Mouse (Mus musculus): Measurements from ENCODE around the gene Slc35f1. TPM values are rescaled to one million over a fixed set of nuclear protein-coding genes. Genes with fewer than 3 reads are reported as not detected.

Gene Slc35f1
- total RNA-seq, 2 experiments from 2014 or later: 1.5 to 1.8 TPM

DNA sequence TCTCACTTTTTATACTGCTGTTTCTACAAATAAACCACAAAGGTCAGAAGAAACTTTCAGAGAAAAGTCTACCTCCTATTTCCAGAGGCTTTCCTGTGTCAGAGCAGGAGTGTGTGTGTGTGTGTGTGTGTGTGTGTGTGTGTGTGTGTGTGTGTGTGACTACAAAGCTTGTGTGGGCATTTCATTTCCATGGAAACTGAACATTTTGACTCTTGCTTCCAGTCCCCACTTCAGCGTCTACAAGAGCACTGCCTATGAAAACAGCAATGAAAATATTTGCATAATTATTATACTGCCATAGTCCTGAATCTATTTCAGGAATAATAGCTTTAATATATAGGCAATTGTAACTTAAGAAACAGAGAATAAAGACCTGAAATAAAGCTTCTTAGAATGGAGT lies 241.8 kb downstream of the Slc35f1 start:
- no peak for DNase-seq

DNA sequence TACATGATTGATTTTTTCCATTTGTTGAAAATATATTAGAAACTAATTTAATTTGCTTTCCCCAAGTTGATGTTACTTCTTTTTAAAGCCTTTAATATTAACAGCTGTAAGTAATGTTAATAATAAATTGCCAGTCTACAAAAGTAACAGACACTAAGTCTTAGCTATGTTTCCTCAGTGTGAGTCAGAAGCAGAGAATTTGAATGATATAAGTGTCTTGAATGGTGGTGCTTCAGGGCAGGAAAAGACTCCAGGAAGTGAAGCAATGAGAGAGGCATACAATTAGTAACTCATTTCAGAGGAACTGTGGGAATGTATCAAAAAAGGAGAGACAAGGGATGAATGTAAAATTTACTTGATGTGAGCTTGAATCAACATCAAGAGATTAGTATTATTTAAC lies 244.3 kb downstream of the Slc35f1 start:
- no peak for DNase-seq

DNA sequence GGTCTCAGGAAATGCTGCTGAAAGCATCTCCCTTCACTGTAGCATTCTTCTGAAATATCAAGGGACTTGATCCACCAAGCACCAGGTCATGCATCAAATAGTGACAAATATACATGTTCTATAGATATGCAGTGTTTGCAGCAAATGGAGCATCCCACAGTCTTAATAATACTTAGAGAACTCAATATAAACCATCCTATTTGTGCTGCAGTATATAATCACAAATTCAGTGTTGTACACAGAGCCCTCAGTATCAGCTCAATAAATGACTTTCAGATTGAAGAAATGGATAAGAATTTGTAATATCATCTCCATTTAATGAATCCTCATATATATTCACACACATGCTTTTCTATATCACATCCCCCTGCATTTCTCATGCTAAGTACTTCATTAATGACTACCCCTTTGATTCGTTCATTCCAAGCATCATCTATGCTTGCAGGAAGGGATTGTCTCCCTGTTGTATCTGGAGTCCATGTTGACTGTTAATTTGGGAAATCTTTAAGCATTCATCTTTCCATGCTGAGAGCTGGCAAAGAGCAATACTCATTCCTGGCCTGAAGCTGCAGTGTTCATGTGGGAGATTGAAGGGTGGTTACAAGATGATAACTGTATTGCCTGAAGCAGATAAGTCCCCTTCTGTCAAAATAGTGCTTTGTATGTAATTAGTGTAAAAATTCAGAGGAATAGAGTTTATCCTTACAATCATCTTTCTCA lies 249.9 kb downstream of the Slc35f1 start:
- no peak for DNase-seq

DNA sequence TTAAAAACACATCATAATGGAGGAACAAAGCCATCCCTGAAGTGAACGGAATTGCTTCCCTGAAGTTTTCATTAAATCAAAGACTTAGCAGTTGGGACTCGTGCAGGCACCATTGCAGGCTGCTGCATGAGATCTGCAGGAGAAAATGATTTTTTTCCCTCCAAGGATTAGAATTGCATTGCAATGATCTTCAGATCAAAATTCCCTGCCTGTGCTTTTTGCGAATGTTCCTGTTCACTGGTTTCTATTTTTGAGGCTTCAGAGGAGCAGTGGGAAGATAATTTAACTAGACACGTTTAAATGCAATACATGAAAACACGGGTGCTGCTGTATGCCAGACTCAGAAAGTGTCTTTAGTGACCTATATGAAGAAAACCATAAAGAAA lies 250.5 kb downstream of the Slc35f1 start:
- no peak for DNase-seq

DNA sequence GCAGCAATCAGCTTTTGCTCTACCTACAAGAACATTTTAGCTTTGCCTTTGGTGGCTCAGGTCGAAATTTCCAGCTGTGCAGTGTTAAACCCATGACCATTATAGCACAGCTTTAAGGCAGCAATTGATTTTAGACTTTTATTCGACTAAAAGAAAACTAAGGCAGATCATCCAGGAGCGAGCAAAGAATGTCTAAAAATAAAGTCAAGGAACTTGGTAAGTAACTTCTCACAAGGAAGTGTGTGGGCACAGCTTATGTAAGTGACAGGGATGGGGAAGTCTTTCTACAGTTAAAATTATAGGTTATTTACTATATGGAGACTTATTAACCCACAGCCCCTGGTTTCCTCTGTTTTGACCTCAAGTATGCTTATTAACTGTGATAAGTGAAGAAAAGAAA lies 262.2 kb downstream of the Slc35f1 start:
- no peak for DNase-seq

DNA sequence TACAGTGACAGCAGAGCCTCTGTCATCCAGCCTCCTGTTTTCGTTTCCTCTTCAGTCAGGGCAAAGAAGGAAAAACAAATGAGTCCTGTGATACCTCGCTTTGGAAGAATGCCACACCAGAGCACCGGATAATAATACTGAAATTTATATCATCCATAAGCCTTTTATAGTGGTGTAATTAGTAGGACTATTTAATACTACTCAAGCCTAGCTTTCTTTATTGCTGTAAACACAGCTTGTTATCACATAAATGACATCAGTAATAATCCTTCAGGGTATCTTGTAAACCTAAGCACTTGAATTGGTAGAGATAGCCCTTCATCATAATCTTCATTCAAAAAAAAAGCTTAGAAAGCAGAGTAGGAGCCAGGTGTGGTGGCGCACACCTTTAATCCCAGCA lies 266.4 kb downstream of the Slc35f1 start:
- DNase-seq: no peak

DNA sequence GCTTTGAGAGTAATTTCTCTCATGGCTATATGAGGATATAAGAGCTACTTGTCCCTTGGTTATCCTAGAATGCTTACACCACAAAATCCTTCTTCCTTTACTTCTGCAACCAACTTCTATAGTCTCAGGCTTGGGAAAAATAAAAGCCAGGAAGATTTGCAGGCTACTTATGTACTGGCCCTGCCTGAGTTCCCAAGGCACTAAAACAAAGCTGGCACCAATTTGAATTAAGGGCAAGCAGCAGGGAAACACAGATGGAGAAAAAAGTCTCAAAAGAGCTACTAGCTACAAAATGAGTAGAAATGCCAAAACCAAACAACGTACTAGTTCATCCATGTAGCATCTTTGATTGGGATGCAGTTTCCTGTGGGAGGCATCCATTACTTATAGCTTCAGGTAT lies 288.9 kb downstream of the Slc35f1 start:
- DNase-seq: no peak

DNA sequence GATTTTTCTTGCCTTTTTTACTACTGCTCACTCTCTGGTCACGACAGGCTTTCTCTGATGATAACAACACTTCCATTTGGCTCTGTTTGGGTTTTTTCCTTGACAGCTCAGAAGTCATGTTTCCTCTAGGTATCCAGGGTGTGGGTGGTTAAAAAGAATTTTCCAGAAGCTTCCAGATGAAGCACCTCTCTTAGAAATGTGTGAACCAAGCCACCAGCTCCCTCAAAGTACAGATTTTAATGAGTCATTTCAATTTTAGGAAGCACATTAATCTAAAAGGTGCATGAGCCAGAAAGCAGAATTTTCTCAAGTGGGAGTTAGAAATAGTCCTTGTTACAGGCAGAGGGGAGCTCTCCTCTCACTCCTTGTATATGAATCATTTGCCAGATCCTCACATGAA lies 292.5 kb downstream of the Slc35f1 start:
- DNase-seq: no peak

DNA sequence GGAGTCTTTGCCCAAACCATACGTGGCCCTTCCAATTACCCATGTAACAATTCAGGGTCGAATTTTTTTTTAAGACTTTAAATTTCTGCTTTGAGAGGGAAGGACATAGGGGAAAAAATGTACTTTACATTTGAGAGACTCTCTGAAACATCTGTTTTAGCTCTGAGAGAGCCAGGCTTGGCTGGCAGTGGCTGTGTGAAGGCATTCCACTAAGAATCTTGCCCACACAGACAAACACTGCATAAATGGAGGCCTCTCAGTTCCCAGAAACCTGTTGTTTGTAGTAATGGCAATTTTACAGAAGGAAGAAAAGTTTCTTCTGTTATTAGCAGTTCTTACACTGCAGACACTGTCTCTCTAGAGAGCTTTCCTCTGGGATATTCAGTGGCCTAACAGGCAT lies 301.9 kb downstream of the Slc35f1 start:
- no peak for DNase-seq

DNA sequence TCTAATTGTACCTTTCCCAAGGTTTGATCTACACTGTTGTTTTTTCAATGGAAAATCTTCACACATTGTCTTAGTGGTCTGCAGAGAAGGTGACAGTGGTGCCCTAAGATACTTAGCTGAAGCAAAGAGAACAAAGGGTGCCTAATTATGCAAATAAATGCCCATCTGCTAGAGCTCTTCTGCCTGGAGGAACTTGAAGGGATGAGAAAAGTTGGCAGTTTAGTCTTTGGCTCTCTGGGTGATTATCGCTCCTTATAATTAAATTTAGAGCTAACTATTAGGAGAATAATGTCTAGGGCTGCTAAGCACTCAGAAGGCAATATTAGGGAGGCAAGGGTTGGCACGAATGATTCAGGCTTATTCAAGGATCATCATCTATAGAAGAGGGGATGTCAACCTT lies 306.6 kb downstream of the Slc35f1 start:
- no peak for DNase-seq

DNA sequence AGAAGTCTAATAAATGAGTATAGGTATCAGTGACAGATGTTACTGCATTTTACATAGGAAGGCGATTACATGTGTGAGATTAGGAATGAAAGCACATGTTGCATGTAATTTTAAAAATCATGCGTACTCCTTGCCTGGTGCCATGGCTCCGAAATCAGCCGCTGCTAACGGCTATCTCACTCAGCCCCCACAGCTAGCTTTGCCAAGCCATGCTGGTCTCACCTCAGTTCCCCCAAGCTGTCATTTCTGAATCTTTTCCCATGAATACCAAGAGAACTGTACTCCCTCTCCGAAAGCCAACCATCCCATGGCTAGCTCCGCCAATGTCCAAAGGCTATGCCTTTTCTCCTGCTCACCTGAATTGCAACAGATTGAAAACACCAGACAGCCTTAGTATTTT lies 310.8 kb downstream of the Slc35f1 start:
- no peak for DNase-seq

DNA sequence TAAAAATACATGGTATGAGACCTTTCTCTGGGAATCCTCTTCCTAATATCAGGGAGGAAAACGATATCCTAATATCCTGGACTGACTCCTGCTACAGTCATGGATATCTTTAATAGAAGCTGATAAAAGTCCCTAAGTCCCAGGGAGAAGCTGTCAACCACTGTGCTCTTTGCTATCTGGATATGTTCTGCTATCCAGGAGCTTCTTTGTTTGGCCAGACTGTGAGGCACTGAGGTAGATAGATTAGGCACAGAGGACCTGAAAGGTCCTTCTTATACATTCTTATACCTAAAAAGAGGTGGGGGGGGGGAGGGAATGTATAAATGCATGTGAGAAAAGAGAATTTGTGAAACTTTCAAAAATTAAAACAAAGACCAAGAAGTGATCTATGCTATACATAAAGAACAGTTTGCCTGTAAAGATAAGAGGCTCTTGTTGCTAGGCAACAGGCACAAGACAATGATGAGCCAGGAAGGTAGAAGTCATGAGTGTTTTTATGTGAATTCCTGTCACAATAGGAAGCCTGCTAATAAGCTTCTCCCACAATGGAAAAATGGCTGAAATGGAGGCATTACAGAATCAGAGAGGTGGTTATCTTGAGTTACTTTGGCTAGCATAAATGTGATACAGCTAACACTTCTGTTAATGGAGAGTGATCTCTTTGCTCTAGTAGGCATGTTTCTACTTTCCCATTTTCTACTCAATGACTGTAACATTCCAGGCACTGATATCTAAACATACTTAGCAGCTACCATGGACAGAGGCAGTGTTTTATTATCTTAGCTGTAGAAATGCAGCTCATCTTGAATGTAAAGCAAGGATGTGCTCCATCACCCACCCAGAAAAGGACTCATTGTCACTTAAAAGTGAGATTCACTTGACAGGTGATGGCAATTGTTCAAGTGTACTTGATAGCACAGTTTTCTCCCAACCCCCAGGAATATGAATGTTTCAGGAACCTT lies 316.2 kb downstream of the Slc35f1 start:
- no peak for DNase-seq

DNA sequence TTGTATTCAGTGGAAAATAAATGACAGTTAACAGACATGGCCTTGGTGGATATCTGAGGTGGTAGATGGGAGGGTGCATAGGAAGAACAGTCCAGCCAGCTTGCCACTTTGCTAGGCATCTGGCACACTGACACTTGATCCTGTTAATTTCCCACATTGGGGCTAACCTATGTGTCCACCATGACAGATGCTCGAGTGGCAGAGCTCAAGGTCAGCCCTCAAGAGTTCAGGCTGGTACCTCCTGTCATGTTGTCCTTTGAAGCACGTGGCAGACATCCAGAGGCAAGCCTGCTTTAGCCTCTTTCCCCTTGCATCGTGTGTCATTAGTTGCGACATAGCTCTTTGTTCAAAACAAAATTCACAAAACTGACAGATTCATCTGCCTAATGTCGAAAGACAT lies 323.5 kb downstream of the Slc35f1 start:
- DNase-seq: no peak

DNA sequence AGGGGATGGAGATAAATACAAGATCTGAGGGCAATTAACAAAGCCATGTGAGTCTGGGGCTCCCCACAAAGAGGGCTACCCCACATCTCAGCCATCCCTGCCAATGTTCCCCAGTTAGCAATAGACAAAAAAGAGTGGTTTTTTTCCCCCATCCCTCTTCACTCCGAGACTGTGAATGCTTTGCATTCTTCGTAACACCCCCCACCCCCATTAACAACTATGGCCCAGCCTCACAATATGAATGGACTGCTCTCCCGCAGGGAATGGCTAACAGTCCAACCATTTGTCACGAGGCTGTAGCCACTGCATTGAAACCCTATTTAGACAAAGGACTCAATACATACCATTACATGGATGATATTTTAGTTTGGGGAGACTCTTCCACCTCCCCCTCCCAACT lies 338.1 kb downstream of the Slc35f1 start:
- DNase-seq: no peak

DNA sequence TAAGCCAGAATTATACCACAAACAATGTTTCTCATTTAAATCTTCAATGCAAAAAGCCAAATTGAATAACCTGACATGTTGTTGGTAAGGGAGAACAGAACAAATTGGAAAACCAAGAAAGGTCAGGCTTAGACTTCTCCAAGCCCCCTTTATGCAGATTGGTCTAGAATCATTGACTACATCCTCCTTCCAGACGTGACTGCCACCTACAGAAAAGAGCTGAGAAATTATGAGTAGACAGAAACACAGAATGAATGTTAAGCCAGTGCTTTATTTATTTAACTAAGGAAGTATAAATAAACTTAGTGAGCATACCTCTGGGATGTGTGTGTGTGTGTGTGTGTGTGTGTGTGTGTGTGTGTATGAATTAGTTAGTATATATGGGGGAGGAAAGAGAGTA lies 344.9 kb downstream of the Slc35f1 start:
- DNase-seq: no peak

DNA sequence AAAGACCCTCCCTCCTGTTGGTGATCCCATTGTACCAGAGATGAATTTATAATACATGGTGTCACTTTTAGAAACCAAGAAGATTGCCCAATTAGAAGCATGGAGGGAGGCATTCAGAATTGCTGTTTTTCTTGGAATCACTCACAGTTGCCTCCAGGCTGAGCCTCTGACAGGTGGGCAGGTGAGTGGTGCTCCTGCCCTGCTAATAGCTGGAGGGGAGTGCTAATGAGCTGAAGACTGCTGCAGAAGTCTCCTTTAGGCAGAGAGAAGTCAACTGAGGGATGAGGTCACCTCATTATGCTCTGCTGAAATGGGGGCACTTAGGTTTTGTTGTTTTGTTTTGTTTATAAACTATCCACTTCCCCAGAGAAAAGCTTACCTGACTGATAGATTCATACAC lies 355.6 kb downstream of the Slc35f1 start:
- DNase-seq: no peak

DNA sequence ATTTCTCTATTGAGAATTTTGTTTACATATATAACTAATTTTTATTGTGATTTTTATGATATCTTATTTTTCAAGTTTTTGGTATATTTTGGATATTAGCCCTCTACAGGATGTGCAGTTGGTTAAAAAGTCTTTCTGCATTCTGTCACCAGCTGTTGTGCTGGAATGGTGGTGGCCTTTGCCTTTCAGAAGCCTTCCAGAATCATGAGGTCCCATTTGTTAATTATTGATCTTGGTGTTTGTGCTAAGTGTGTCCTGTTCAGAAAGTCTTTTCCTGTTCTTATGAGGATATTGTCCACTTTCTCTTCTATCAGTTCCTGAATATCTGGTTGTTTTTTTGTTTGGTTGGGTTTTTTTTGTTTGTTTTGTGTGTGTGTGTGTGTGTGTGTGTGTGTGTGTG lies 362.2 kb downstream of the Slc35f1 start:
- no peak for DNase-seq

DNA sequence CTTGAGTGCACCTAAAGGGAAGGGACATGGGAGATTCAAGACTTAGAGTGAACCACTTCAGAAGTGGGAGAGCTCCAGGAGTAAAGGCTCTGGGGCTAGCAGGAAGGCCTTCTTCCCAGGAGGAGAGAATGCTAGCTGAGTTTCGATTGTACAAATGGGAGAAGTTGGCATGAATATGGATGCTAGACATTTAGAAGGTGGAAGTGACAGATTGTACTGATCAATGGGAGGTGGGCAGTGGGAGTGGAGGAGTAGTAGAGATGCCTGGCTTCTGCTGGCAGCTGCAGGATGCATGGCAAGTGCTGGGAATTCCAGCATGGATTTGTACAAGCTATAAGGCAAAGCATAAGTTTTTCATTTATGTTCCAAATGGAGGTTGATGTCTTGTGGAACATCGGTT lies 370.4 kb downstream of the Slc35f1 start:
- DNase-seq: no peak

DNA sequence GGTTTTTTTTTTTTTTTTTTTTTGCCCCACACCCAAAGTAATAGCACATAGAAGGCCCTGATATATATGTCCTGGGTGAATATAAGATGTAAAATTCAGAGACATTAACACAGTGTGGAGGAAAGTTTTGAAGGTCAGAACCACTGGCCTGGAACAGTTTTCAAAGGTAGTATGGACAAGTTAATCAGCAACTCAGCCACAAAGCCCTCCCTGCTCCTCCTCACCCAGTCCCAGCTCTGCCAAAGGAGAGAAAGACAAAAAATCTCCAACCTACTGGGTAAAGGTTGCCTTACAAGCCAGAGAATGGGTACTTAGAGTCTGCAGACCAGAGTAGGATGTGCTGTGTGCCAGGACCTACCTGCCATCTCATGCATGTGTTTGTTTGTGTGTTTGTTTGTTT lies 372.4 kb downstream of the Slc35f1 start:
- DNase-seq: no peak

DNA sequence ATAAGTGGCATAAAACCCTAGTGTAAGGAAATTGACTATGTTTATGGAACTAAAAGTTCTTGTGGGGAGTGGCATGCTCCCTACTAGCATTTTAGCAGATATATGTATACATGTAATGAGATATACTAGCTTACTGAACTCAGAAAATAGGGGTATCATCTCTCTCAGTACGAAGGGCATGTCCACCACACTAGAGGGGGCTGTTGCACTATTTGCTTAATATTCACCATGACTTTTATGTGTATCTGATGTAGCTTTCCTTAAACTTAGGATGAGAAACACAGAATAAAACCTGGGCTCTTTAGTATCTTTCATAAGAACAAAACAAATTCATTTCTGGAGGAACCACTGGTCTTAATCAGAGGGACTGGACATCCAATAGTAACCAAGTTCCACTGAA lies 397.5 kb downstream of the Slc35f1 start:
- peak; percentile 50 for DNase-seq

DNA sequence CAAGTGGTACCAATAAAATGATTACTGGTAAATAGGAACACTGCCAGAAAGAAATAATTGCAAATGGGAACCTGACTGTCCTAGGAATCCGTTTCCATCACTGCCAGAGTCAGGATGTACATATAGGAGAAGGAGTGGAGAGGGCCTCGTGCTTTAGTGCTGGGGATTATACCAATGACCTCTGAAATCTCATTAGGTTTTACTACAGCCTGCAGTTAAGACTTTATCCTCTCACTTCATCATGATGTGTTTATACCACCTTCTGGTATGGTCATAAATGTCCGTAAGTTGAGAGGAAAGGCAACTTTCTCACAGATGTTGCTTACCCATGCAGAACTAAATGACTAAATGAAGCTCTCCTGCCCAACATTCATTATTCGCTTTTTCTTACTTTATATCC lies 401.2 kb downstream of the Slc35f1 start:
- DNase-seq: no peak

DNA sequence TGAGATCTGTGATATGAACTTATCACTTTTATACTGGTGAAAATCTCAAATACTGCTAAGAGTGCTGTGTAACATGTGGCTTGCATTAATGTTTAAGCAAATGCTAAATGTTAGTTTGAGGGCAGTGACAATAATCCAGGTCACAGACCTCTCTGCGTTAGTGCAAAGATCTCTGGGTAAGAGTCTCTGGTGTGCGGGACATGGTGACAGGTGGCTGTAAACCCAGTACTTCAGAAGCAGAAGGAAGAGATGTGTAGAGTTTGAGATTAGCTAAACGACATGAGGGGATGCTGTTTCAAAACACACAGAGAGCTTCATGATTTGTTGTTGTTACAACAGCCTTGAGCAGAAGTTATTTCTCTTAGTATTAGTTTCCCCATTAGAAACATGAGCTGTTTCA lies 406.1 kb downstream of the Slc35f1 start:
- DNase-seq: no peak

DNA sequence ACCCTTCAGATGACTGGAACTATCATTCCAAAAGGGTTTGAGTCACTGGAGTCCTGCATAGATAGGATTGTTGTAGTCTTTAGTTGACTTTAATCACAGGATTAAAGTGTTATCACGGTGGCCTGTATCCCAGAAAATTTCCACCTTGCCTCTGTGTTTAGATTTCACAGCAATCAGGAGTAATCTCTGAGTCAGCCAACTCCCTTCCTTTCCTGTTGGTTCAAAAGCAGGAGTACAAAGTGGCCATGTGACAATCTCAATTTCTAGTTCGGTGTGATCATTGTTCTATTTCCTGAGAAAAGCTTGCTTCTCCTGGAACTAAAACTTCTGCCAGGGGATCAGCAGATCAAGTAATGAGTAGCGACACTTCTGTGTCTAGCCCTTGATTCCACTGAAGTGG lies 410.5 kb downstream of the Slc35f1 start:
- DNase-seq: no peak

DNA sequence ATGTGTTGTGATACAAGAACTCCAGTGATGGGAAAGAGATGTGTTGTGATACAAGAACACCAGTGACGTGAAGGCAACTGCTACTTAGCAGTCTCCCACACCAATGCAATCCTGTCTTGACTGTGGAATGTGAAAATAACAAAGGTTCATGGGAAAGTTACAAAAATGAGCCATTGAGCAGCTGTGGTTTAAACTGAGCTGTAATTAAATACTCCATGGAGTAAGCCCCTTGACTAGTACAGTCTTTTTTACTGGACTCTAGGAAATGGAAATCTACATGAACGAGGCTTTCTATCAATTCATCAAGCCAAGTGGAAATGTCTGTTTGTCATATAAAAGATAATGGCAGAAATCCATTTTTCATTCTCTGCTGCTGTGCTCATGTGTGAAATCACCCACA lies 411.1 kb downstream of the Slc35f1 start:
- DNase-seq: no peak

All from heart, postnatal 4 days (tissue).